Mouse (Mus musculus): ENCODE results near the gene Lrp10. TPM values are rescaled to one million over a fixed set of nuclear protein-coding genes. Genes with fewer than 3 reads are reported as not detected.

The Lrp10 gene
- polyA plus RNA-seq, 1 experiment from 2014 or later, result 18.9 TPM

DNA sequence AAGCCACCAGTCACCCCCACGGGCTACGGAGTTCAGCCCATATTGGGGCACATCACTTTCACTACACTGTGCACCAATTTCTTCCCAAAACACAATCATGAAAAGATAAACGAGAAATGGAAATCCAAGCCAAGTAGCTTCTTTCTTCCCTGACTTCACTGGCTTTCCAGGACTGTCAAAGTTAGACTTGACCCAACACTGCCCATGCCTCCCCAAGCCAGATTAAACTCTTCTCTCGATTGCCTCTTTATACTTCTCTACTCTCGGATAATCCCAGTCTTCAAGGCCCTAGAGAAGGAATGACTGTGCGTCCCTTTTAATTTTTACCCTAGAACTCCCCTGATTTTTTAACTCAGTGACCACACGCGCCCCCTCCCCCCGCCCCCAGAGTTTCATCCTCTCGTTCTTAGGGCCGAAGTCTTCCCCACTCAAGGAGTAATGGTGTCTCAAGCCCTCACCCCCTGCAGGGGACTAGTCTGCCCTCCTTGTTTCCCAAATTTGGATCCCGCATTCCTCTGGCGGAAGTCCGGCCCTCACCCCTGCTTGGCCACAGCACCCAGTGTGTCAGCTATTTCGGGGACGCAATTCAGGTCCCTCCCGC, 52.9 kb downstream of the Lrp10 start:
- WGBS, result 6% methylated on average over 17 of the region's 17 CpGs
- Histone ChIP-seq H3K4me2 (ENCODE audit: low read depth, severe bottlenecking) (peak overlapping the region; percentile 56), H3K4me3 (ENCODE audit: low read depth, low read length) (peak overlapping the region; percentile 66), H3K27me3 (ENCODE audit: control insufficient read depth, insufficient read depth, low read length) (no peaks in the 10 kb centered on the region), H3K9ac (ENCODE audit: low read length) (peak overlapping the region; percentile 81), H3K27ac (replicated peaks; ENCODE audit: low read depth, low read length) (no peak overlapping the region), H3K36me3 (ENCODE audit: control insufficient read depth, insufficient read depth, low read length) (peaks cover 28% of the 10 kb centered on the region), H3K9me3 (ENCODE audit: control insufficient read depth, low read length) (peaks cover 4% of the 10 kb centered on the region; the same call in 1 of the 2 replicates), H3K4me1 (ENCODE audit: control insufficient read depth, insufficient read depth, low read length) (0 out of 2 replicates have a peak, but pooled peaks cover 2% of the 10 kb centered on the region)
- ATAC-seq (ENCODE audit: insufficient number of reproducible peaks, low FRiP score, low TSS enrichment, low read depth) (no peak; the same call in 1 of the 2 replicates), DNase-seq (ENCODE audit: low spot score) (no peak)

Other genes starting within 250 kb of the Lrp10 start
- gene Dad1, start 210.0 kb upstream of the Lrp10 start, polyA plus RNA-seq (2014; fragmentation: Nextera tagmentation; extraction: Ambion mirVana), result 234 and 250 TPM in 2 replicates
- 38.9 and 40.9 TPM in 2 replicates for gene Abhd4, start 209.9 kb upstream of the Lrp10 start, polyA plus RNA-seq (2014; fragmentation: Nextera tagmentation; extraction: Ambion mirVana)
- gene Olfr49, start 179.2 kb upstream of the Lrp10 start, polyA plus RNA-seq (2014; fragmentation: Nextera tagmentation; extraction: Ambion mirVana), result not detected in 2 replicates
- 52.0 and 58.1 TPM in 2 replicates for gene Oxa1l, start 103.3 kb upstream of the Lrp10 start, polyA plus RNA-seq (2014; fragmentation: Nextera tagmentation; extraction: Ambion mirVana)
- 3.1 and 3.6 TPM in 2 replicates for gene Slc7a7, start 46.4 kb upstream of the Lrp10 start, polyA plus RNA-seq (2014; fragmentation: Nextera tagmentation; extraction: Ambion mirVana)
- 228 and 236 TPM in 2 replicates for gene Mrpl52, start 37.2 kb upstream of the Lrp10 start, polyA plus RNA-seq (2014; fragmentation: Nextera tagmentation; extraction: Ambion mirVana)
- 97.8 and 101 TPM in 2 replicates for gene Mmp14, start 32.5 kb upstream of the Lrp10 start, polyA plus RNA-seq (2014; fragmentation: Nextera tagmentation; extraction: Ambion mirVana)
- 4.7 and 5.3 TPM in 2 replicates for gene Rem2, start 12.0 kb downstream of the Lrp10 start, polyA plus RNA-seq (2014; fragmentation: Nextera tagmentation; extraction: Ambion mirVana)
- gene Prmt5, start 53.4 kb downstream of the Lrp10 start, polyA plus RNA-seq (2014; fragmentation: Nextera tagmentation; extraction: Ambion mirVana), result 122 and 126 TPM in 2 replicates
- gene Haus4, start 90.5 kb downstream of the Lrp10 start, polyA plus RNA-seq (2014; fragmentation: Nextera tagmentation; extraction: Ambion mirVana), result 52.4 and 53.1 TPM in 2 replicates
- gene Ajuba, start 113.4 kb downstream of the Lrp10 start, polyA plus RNA-seq (2014; fragmentation: Nextera tagmentation; extraction: Ambion mirVana), result 38.5 and 41.8 TPM in 2 replicates
- 6.8 and 7.8 TPM in 2 replicates for gene 4931414P19Rik, start 141.9 kb downstream of the Lrp10 start, polyA plus RNA-seq (2014; fragmentation: Nextera tagmentation; extraction: Ambion mirVana)
- gene Psmb5, start 153.9 kb downstream of the Lrp10 start, polyA plus RNA-seq (2014; fragmentation: Nextera tagmentation; extraction: Ambion mirVana), result 474 and 488 TPM in 2 replicates
- 0.20 TPM in 1 of 2 replicates, not detected in the other for gene Psmb11, start 157.3 kb downstream of the Lrp10 start, polyA plus RNA-seq (2014; fragmentation: Nextera tagmentation; extraction: Ambion mirVana)
- not detected in 2 replicates for gene Gm17606, start 176.8 kb downstream of the Lrp10 start, polyA plus RNA-seq (2014; fragmentation: Nextera tagmentation; extraction: Ambion mirVana)
- 8.6 and 10.2 TPM in 2 replicates for gene Cdh24, start 177.2 kb downstream of the Lrp10 start, polyA plus RNA-seq (2014; fragmentation: Nextera tagmentation; extraction: Ambion mirVana)
- gene 1700123O20Rik, start 222.1 kb downstream of the Lrp10 start, polyA plus RNA-seq (2014; fragmentation: Nextera tagmentation; extraction: Ambion mirVana), result 111 and 114 TPM in 2 replicates
- gene Acin1, start 222.8 kb downstream of the Lrp10 start, polyA plus RNA-seq (2014; fragmentation: Nextera tagmentation; extraction: Ambion mirVana), result 141 and 160 TPM in 2 replicates
- 0.25 and 0.34 TPM in 2 replicates for gene Gm29776, start 234.7 kb downstream of the Lrp10 start, polyA plus RNA-seq (2014; fragmentation: Nextera tagmentation; extraction: Ambion mirVana)
- not detected in 2 replicates for gene Cebpe, start 248.0 kb downstream of the Lrp10 start, polyA plus RNA-seq (2014; fragmentation: Nextera tagmentation; extraction: Ambion mirVana)

Data from limb, embryonic 11.5 days (tissue).